Mouse (Mus musculus): ENCODE data around the gene Lrrc61. TPM values are rescaled to one million over a fixed set of nuclear protein-coding genes. Genes with fewer than 3 reads are reported as not detected.
A peak's percentile ranks its signal among the peaks of the same experiment; 100 is the strongest.

The Lrrc61 gene
- polyA plus RNA-seq, 2 experiments, result 6.7 to 17.6 TPM

- H3K9me3 ChIP-seq (ENCODE audit: control insufficient read depth, low read length), result peaks cover 25% of the 10 kb centered on the region
- peaks cover 43% of the 10 kb centered on the region for H3K36me3 ChIP-seq (ENCODE audit: control insufficient read depth, insufficient read depth, low read length)
- H3K27me3 ChIP-seq (ENCODE audit: control insufficient read depth, insufficient read depth, low read length), result no peaks in the 10 kb centered on the region
- H3K4me1 ChIP-seq (ENCODE audit: control insufficient read depth, insufficient read depth, low read length), result peaks cover 13% of the 10 kb centered on the region; the same call in 1 of the 2 replicates
- DNase-seq (ENCODE audit: low spot score), result no peak
- WGBS, result 58% methylated on average over 1 of the region's 1 CpGs
- H3K4me3 ChIP-seq (replicated peaks; ENCODE audit: low read length), result peak overlapping the region; percentile 82; the same call in 1 of the 2 replicates
- no peak overlapping the region for H3K27ac ChIP-seq (replicated peaks; ENCODE audit: low read depth, low read length)
- no peak for ATAC-seq (ENCODE audit: low FRiP score, low read depth)
- TF ChIP-seq POLR2A (IDR thresholded peaks at IDR 0.05; ENCODE audit: borderline replicate concordance, extremely low read depth, insufficient read depth, insufficient read length), result no peak
- H3K4me2 ChIP-seq (replicated peaks; ENCODE audit: low read depth, low read length, severe bottlenecking), result peak overlapping the region; percentile 81; the same call in 1 of the 2 replicates
- peak overlapping the region; percentile 92; the same call in 1 of the 2 replicates for H3K9ac ChIP-seq (ENCODE audit: low read depth, low read length, severe bottlenecking)
Observed at GRCm38 (mm10) chr6:48595278-48595677, 40.7 kb downstream of the Lrrc61 start.

- no peak overlapping the region for H3K4me3 ChIP-seq (replicated peaks; ENCODE audit: low read length)
- peaks cover 13% of the 10 kb centered on the region; the same call in 1 of the 2 replicates for H3K4me1 ChIP-seq (ENCODE audit: control insufficient read depth, insufficient read depth, low read length)
- no peak overlapping the region for H3K4me2 ChIP-seq (replicated peaks; ENCODE audit: low read depth, low read length, severe bottlenecking)
- ATAC-seq (ENCODE audit: low FRiP score, low read depth) (no peak), DNase-seq (ENCODE audit: low spot score) (no peak)
- H3K36me3 ChIP-seq (ENCODE audit: control insufficient read depth, insufficient read depth, low read length), result peaks cover 43% of the 10 kb centered on the region
- no peaks in the 10 kb centered on the region for H3K27me3 ChIP-seq (ENCODE audit: control insufficient read depth, insufficient read depth, low read length)
- no peak overlapping the region for H3K27ac ChIP-seq (replicated peaks; ENCODE audit: low read depth, low read length)
- no peak overlapping the region for H3K9ac ChIP-seq (ENCODE audit: low read depth, low read length, severe bottlenecking)
- 96% methylated on average over 44 of the region's 45 CpGs for WGBS
- peaks cover 25% of the 10 kb centered on the region for H3K9me3 ChIP-seq (ENCODE audit: control insufficient read depth, low read length)
- TF ChIP-seq POLR2A (IDR thresholded peaks at IDR 0.05; ENCODE audit: borderline replicate concordance, extremely low read depth, insufficient read depth, insufficient read length), result no peak
Observed at GRCm38 (mm10) chr6:48596545-48597232, 42.1 kb downstream of the Lrrc61 start.

GRCm38 (mm10) chr6:48597233-48597625, 42.6 kb downstream of the Lrrc61 start:
- Histone ChIP-seq H3K27ac (replicated peaks; ENCODE audit: low read depth, low read length) (no peak overlapping the region), H3K4me1 (ENCODE audit: control insufficient read depth, insufficient read depth, low read length) (peaks cover 13% of the 10 kb centered on the region; the same call in 1 of the 2 replicates), H3K36me3 (ENCODE audit: control insufficient read depth, insufficient read depth, low read length) (peaks cover 43% of the 10 kb centered on the region), H3K4me2 (replicated peaks; ENCODE audit: low read depth, low read length, severe bottlenecking) (no peak overlapping the region), H3K4me3 (replicated peaks; ENCODE audit: low read length) (no peak overlapping the region), H3K27me3 (ENCODE audit: control insufficient read depth, insufficient read depth, low read length) (no peaks in the 10 kb centered on the region), H3K9me3 (ENCODE audit: control insufficient read depth, low read length) (peaks cover 25% of the 10 kb centered on the region), H3K9ac (ENCODE audit: low read depth, low read length, severe bottlenecking) (no peak overlapping the region)
- DNase-seq (ENCODE audit: low spot score) (no peak), ATAC-seq (ENCODE audit: low FRiP score, low read depth) (no peak)
- WGBS, result 95% methylated on average over 27 of the region's 27 CpGs
- no peak for TF ChIP-seq POLR2A (IDR thresholded peaks at IDR 0.05; ENCODE audit: borderline replicate concordance, extremely low read depth, insufficient read depth, insufficient read length)

GRCm38 (mm10) chr6:48600594-48600993, 46.0 kb downstream of the Lrrc61 start:
- 90% methylated on average over 1 of the region's 1 CpGs for WGBS
- Histone ChIP-seq H3K27me3 (ENCODE audit: control insufficient read depth, insufficient read depth, low read length) (no peaks in the 10 kb centered on the region), H3K4me2 (replicated peaks; ENCODE audit: low read depth, low read length, severe bottlenecking) (no peak overlapping the region), H3K4me3 (replicated peaks; ENCODE audit: low read length) (no peak overlapping the region), H3K4me1 (ENCODE audit: control insufficient read depth, insufficient read depth, low read length) (0 out of 2 replicates have a peak, but pooled peaks cover 7% of the 10 kb centered on the region), H3K27ac (replicated peaks; ENCODE audit: low read depth, low read length) (no peak overlapping the region), H3K9me3 (ENCODE audit: control insufficient read depth, low read length) (peaks cover 25% of the 10 kb centered on the region), H3K9ac (ENCODE audit: low read depth, low read length, severe bottlenecking) (no peak overlapping the region), H3K36me3 (ENCODE audit: control insufficient read depth, insufficient read depth, low read length) (peaks cover 43% of the 10 kb centered on the region)
- TF ChIP-seq POLR2A (IDR thresholded peaks at IDR 0.05; ENCODE audit: borderline replicate concordance, extremely low read depth, insufficient read depth, insufficient read length), result no peak
- DNase-seq (ENCODE audit: low spot score) (no peak), ATAC-seq (ENCODE audit: low FRiP score, low read depth) (no peak)

GRCm38 (mm10) chr6:48601271-48602079, 46.9 kb downstream of the Lrrc61 start, which contains the start of gene Zfp775:
TSS of gene Zfp775 (plus strand) at chr6:48602063.
- H3K9me3 ChIP-seq (ENCODE audit: control insufficient read depth, low read length), result peaks cover 20% of the 10 kb centered on the region
- peak within 1 kb of the TSS; percentile 94 for H3K4me2 ChIP-seq (replicated peaks; ENCODE audit: low read depth, low read length, severe bottlenecking)
- H3K36me3 ChIP-seq (ENCODE audit: control insufficient read depth, insufficient read depth, low read length), result peaks cover 38% of the 10 kb centered on the region
- peak; percentile 95 for DNase-seq (ENCODE audit: low spot score)
- peak within 1 kb of the TSS; percentile 67 for H3K27ac ChIP-seq (replicated peaks; ENCODE audit: low read depth, low read length)
- peak within 1 kb of the TSS; percentile 79 for H3K9ac ChIP-seq (ENCODE audit: low read depth, low read length, severe bottlenecking)
- 7% methylated on average over 42 of the region's 42 CpGs for WGBS
- peak; percentile 100 for ATAC-seq (ENCODE audit: low FRiP score, low read depth)
- H3K4me3 ChIP-seq (replicated peaks; ENCODE audit: low read length), result peak within 1 kb of the TSS; percentile 73
- 0 out of 2 replicates have a peak, but pooled peaks have one; percentile 34 for TF ChIP-seq POLR2A (IDR thresholded peaks at IDR 0.05; ENCODE audit: borderline replicate concordance, extremely low read depth, insufficient read depth, insufficient read length)
- 0 out of 2 replicates have a peak, but pooled peaks cover 7% of the 10 kb centered on the region for H3K4me1 ChIP-seq (ENCODE audit: control insufficient read depth, insufficient read depth, low read length)
- H3K27me3 ChIP-seq (ENCODE audit: control insufficient read depth, insufficient read depth, low read length), result no peaks in the 10 kb centered on the region

All from limb, embryonic 14.5 days (tissue).